Mouse (Mus musculus): ENCODE measurements at regions not wholly inside any gene's neighbourhood (a gene's known extent, or its start where the extent isn't known, plus 50 kb on each side); places are given as distances from the start of the nearest gene placed in this dataset.

DNA sequence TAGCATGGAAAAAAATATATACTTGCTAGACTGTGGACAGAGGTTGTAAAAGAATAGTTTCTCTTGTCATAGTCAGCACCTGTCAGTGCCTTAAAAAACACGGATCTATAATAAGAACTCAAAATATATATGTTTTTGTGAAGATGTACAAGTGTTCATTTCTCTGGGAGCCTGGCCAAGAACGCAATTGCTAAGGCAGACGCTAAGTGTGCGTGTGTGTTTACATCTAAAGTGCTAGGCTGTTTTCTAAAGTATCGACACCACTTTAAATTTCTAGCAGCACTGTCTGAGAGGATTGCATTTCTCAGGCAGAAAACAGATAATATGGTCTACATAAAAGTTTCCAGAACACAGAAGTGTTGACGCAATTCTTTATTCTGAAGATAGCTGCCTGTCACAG lies 330.2 kb upstream of the Tmem229a start:
- TF ChIP-seq POLR2A (IDR thresholded peaks at IDR 0.05; ENCODE audit: low read depth, low read length): no peak
- TF ChIP-seq MYC (IDR thresholded peaks at IDR 0.05; ENCODE audit: low read depth, low read length): no peak
- no peak for TF ChIP-seq CHD2 (IDR thresholded peaks at IDR 0.05; ENCODE audit: low read length)
- no peak for TF ChIP-seq EP300 (IDR thresholded peaks at IDR 0.05; ENCODE audit: low read length)
- TF ChIP-seq ETS1 (conservative IDR thresholded peaks at IDR 0.05; ENCODE audit: low read depth, low read length): no peak
- no peak for TF ChIP-seq MAFK (IDR thresholded peaks at IDR 0.05; ENCODE audit: insufficient replicate concordance, low read length)
- no peak for TF ChIP-seq NRF1 (IDR thresholded peaks at IDR 0.05; ENCODE audit: low read depth, low read length)
- no peak for TF ChIP-seq CTCF (conservative IDR thresholded peaks at IDR 0.05 in 1 of 2, IDR thresholded peaks at IDR 0.05 in 1 of 2; ENCODE audit: low read depth in 2 of 2, low read length in 2 of 2)
- no peak for TF ChIP-seq MAZ (IDR thresholded peaks at IDR 0.05; ENCODE audit: low read depth, low read length)
- no peak for TF ChIP-seq GABPA (IDR thresholded peaks at IDR 0.05; ENCODE audit: insufficient replicate concordance, low read depth, low read length)
- no peak for TF ChIP-seq SIN3A (IDR thresholded peaks at IDR 0.05; ENCODE audit: low read length)
